Mouse (Mus musculus): ENCODE measurements around the gene Scamp1. TPM values are rescaled to one million over a fixed set of nuclear protein-coding genes. Genes with fewer than 3 reads are reported as not detected.

The Scamp1 gene
- polyA plus RNA-seq, 1 experiment from 2014 or later, result 58.5 TPM

DNA sequence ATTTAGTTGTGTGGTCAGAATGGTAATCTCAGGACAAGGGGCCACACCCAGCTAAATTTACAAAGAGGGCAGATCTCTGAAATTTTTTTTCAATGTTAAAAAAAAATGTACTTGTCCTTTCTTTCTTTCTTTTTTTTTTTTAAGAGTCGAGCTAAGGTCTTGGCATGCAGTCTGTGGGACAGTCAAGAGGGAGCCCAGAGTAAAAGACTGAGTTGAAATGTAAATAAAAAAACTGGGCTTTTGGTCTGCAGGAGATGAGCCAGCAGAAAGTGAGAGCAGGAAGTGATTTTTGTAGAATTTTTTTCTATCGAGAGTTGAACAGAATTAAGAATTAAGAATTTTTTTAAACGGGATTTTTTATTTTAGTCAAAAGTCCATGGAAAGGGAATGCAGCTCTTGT lies 31.4 kb downstream of the Scamp1 start:
- WGBS, result 94% methylated on average over 3 of the region's 3 CpGs
- Histone ChIP-seq H3K4me3 (ENCODE audit: low read depth, low read length) (no peak overlapping the region), H3K9me3 (replicated peaks; ENCODE audit: control insufficient read depth, low read length) (no peaks in the 10 kb centered on the region), H3K27me3 (replicated peaks; ENCODE audit: control insufficient read depth, insufficient read depth, low read length) (no peaks in the 10 kb centered on the region), H3K36me3 (ENCODE audit: control insufficient read depth, insufficient read depth, low read length) (no peaks in the 10 kb centered on the region), H3K9ac (ENCODE audit: low read length) (no peak overlapping the region), H3K4me2 (ENCODE audit: low read length) (no peak overlapping the region), H3K4me1 (ENCODE audit: control insufficient read depth, insufficient read depth, low read length) (no peaks in the 10 kb centered on the region), H3K27ac (ENCODE audit: low read depth, low read length) (no peak overlapping the region)
- ATAC-seq, result no peak
- no peak for DNase-seq (ENCODE audit: low spot score)

- Histone ChIP-seq H3K36me3 (ENCODE audit: control insufficient read depth, insufficient read depth, low read length) (no peaks in the 10 kb centered on the region), H3K9me3 (replicated peaks; ENCODE audit: control insufficient read depth, low read length) (no peaks in the 10 kb centered on the region), H3K27ac (ENCODE audit: low read depth, low read length) (no peak overlapping the region), H3K4me2 (ENCODE audit: low read length) (no peak overlapping the region), H3K27me3 (replicated peaks; ENCODE audit: control insufficient read depth, insufficient read depth, low read length) (no peaks in the 10 kb centered on the region), H3K4me1 (ENCODE audit: control insufficient read depth, insufficient read depth, low read length) (no peaks in the 10 kb centered on the region), H3K9ac (ENCODE audit: low read length) (no peak overlapping the region), H3K4me3 (ENCODE audit: low read depth, low read length) (no peak overlapping the region)
- ATAC-seq (no peak), DNase-seq (ENCODE audit: low spot score) (no peak)
- WGBS, result 95% methylated on average over 5 of the region's 5 CpGs
Measured at GRCm38 (mm10) chr13:94253052-94253451, 32.6 kb downstream of the Scamp1 start.

- H3K4me1 ChIP-seq (ENCODE audit: control insufficient read depth, insufficient read depth, low read length), result no peaks in the 10 kb centered on the region
- no peaks in the 10 kb centered on the region for H3K36me3 ChIP-seq (ENCODE audit: control insufficient read depth, insufficient read depth, low read length)
- H3K27ac ChIP-seq (ENCODE audit: low read depth, low read length), result no peak overlapping the region
- ATAC-seq (no peak), DNase-seq (ENCODE audit: low spot score) (no peak)
- WGBS, result 90% methylated on average over 6 of the region's 8 CpGs
- no peak overlapping the region for H3K9ac ChIP-seq (ENCODE audit: low read length)
- H3K27me3 ChIP-seq (replicated peaks; ENCODE audit: control insufficient read depth, insufficient read depth, low read length), result no peaks in the 10 kb centered on the region
- no peak overlapping the region for H3K4me2 ChIP-seq (ENCODE audit: low read length)
- no peaks in the 10 kb centered on the region for H3K9me3 ChIP-seq (replicated peaks; ENCODE audit: control insufficient read depth, low read length)
- no peak overlapping the region for H3K4me3 ChIP-seq (ENCODE audit: low read depth, low read length)
Measured at GRCm38 (mm10) chr13:94250761-94251160, 34.9 kb downstream of the Scamp1 start.

GRCm38 (mm10) chr13:94250188-94250587 lies 35.5 kb downstream of the Scamp1 start:
- no peaks in the 10 kb centered on the region for H3K27me3 ChIP-seq (replicated peaks; ENCODE audit: control insufficient read depth, insufficient read depth, low read length)
- H3K4me2 ChIP-seq (ENCODE audit: low read length), result no peak overlapping the region
- ATAC-seq (no peak), DNase-seq (ENCODE audit: low spot score) (no peak)
- no peaks in the 10 kb centered on the region for H3K9me3 ChIP-seq (replicated peaks; ENCODE audit: control insufficient read depth, low read length)
- 91% methylated on average over 6 of the region's 6 CpGs for WGBS
- no peaks in the 10 kb centered on the region for H3K36me3 ChIP-seq (ENCODE audit: control insufficient read depth, insufficient read depth, low read length)
- H3K9ac ChIP-seq (ENCODE audit: low read length), result no peak overlapping the region
- no peak overlapping the region for H3K4me3 ChIP-seq (ENCODE audit: low read depth, low read length)
- H3K4me1 ChIP-seq (ENCODE audit: control insufficient read depth, insufficient read depth, low read length), result no peaks in the 10 kb centered on the region
- no peak overlapping the region for H3K27ac ChIP-seq (ENCODE audit: low read depth, low read length)

- Histone ChIP-seq H3K9me3 (replicated peaks; ENCODE audit: control insufficient read depth, low read length) (no peaks in the 10 kb centered on the region), H3K4me3 (ENCODE audit: low read depth, low read length) (no peak overlapping the region), H3K9ac (ENCODE audit: low read length) (no peak overlapping the region), H3K36me3 (ENCODE audit: control insufficient read depth, insufficient read depth, low read length) (no peaks in the 10 kb centered on the region), H3K27ac (ENCODE audit: low read depth, low read length) (no peak overlapping the region), H3K27me3 (replicated peaks; ENCODE audit: control insufficient read depth, insufficient read depth, low read length) (no peaks in the 10 kb centered on the region), H3K4me1 (ENCODE audit: control insufficient read depth, insufficient read depth, low read length) (no peaks in the 10 kb centered on the region), H3K4me2 (ENCODE audit: low read length) (no peak overlapping the region)
- WGBS, result 58% methylated on average over 2 of the region's 2 CpGs
- ATAC-seq (no peak), DNase-seq (ENCODE audit: low spot score) (no peak)
Measured at GRCm38 (mm10) chr13:94242897-94243296, 42.8 kb downstream of the Scamp1 start.

GRCm38 (mm10) chr13:94241892-94242524 lies 43.6 kb downstream of the Scamp1 start:
- Histone ChIP-seq H3K27ac (ENCODE audit: low read depth, low read length) (no peak overlapping the region), H3K4me2 (ENCODE audit: low read length) (no peak overlapping the region), H3K27me3 (replicated peaks; ENCODE audit: control insufficient read depth, insufficient read depth, low read length) (no peaks in the 10 kb centered on the region), H3K4me1 (ENCODE audit: control insufficient read depth, insufficient read depth, low read length) (no peaks in the 10 kb centered on the region), H3K4me3 (ENCODE audit: low read depth, low read length) (no peak overlapping the region), H3K9ac (ENCODE audit: low read length) (no peak overlapping the region), H3K36me3 (ENCODE audit: control insufficient read depth, insufficient read depth, low read length) (no peaks in the 10 kb centered on the region), H3K9me3 (replicated peaks; ENCODE audit: control insufficient read depth, low read length) (no peaks in the 10 kb centered on the region)
- ATAC-seq, result no peak
- no peak for DNase-seq (ENCODE audit: low spot score)
- WGBS, result 34% methylated on average over 4 of the region's 4 CpGs

GRCm38 (mm10) chr13:94240873-94241272 lies 44.8 kb downstream of the Scamp1 start:
- Histone ChIP-seq H3K9me3 (replicated peaks; ENCODE audit: control insufficient read depth, low read length) (no peaks in the 10 kb centered on the region), H3K4me3 (ENCODE audit: low read depth, low read length) (no peak overlapping the region), H3K27me3 (replicated peaks; ENCODE audit: control insufficient read depth, insufficient read depth, low read length) (no peaks in the 10 kb centered on the region), H3K4me2 (ENCODE audit: low read length) (no peak overlapping the region), H3K27ac (ENCODE audit: low read depth, low read length) (no peak overlapping the region), H3K4me1 (ENCODE audit: control insufficient read depth, insufficient read depth, low read length) (no peaks in the 10 kb centered on the region), H3K9ac (ENCODE audit: low read length) (no peak overlapping the region), H3K36me3 (ENCODE audit: control insufficient read depth, insufficient read depth, low read length) (no peaks in the 10 kb centered on the region)
- DNase-seq (ENCODE audit: low spot score) (no peak), ATAC-seq (no peak)
- 86% methylated on average over 5 of the region's 5 CpGs for WGBS

DNA sequence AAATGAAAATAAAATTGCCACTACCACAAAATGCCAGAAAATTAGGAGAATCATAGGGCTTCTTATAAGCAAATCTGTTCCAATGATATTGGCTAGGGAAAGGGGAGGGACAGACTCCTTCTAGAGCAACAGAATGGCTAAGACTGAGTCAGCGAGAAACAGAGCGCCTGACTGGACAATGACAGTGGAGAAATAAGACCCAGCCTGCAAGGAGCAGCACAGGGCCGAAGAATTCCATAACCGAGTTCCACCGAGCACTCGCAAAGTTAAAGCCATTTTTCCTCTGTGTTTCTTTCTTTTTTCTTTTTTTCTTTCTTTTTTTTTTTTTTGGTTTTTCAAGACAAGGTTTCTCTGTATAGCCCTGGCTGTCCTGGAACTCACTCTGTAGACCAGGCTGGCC lies 45.5 kb downstream of the Scamp1 start:
- Histone ChIP-seq H3K4me3 (ENCODE audit: low read depth, low read length) (no peak overlapping the region), H3K27ac (ENCODE audit: low read depth, low read length) (no peak overlapping the region), H3K4me1 (ENCODE audit: control insufficient read depth, insufficient read depth, low read length) (no peaks in the 10 kb centered on the region), H3K9me3 (replicated peaks; ENCODE audit: control insufficient read depth, low read length) (no peaks in the 10 kb centered on the region), H3K9ac (ENCODE audit: low read length) (no peak overlapping the region), H3K27me3 (replicated peaks; ENCODE audit: control insufficient read depth, insufficient read depth, low read length) (no peaks in the 10 kb centered on the region), H3K36me3 (ENCODE audit: control insufficient read depth, insufficient read depth, low read length) (no peaks in the 10 kb centered on the region), H3K4me2 (ENCODE audit: low read length) (no peak overlapping the region)
- DNase-seq (ENCODE audit: low spot score) (no peak), ATAC-seq (no peak)
- 82% methylated on average over 6 of the region's 6 CpGs for WGBS

GRCm38 (mm10) chr13:94239488-94239887 lies 46.2 kb downstream of the Scamp1 start:
- WGBS, result 45% methylated on average over 4 of the region's 4 CpGs
- Histone ChIP-seq H3K27me3 (replicated peaks; ENCODE audit: control insufficient read depth, insufficient read depth, low read length) (no peaks in the 10 kb centered on the region), H3K9ac (ENCODE audit: low read length) (no peak overlapping the region), H3K4me2 (ENCODE audit: low read length) (no peak overlapping the region), H3K27ac (ENCODE audit: low read depth, low read length) (no peak overlapping the region), H3K4me1 (ENCODE audit: control insufficient read depth, insufficient read depth, low read length) (no peaks in the 10 kb centered on the region), H3K36me3 (ENCODE audit: control insufficient read depth, insufficient read depth, low read length) (no peaks in the 10 kb centered on the region), H3K9me3 (replicated peaks; ENCODE audit: control insufficient read depth, low read length) (no peaks in the 10 kb centered on the region), H3K4me3 (ENCODE audit: low read depth, low read length) (no peak overlapping the region)
- no peak for ATAC-seq
- no peak for DNase-seq (ENCODE audit: low spot score)

Data from forebrain, embryonic 14.5 days (tissue).